Mouse (Mus musculus): Measurements from ENCODE around the gene Nrip2. TPM values are rescaled to one million over a fixed set of nuclear protein-coding genes. Genes with fewer than 3 reads are reported as not detected.

Gene Nrip2
- total and polyA plus RNA-seq, 2 experiments from 2014 or later = 1.6 to 8.2 TPM

DNA sequence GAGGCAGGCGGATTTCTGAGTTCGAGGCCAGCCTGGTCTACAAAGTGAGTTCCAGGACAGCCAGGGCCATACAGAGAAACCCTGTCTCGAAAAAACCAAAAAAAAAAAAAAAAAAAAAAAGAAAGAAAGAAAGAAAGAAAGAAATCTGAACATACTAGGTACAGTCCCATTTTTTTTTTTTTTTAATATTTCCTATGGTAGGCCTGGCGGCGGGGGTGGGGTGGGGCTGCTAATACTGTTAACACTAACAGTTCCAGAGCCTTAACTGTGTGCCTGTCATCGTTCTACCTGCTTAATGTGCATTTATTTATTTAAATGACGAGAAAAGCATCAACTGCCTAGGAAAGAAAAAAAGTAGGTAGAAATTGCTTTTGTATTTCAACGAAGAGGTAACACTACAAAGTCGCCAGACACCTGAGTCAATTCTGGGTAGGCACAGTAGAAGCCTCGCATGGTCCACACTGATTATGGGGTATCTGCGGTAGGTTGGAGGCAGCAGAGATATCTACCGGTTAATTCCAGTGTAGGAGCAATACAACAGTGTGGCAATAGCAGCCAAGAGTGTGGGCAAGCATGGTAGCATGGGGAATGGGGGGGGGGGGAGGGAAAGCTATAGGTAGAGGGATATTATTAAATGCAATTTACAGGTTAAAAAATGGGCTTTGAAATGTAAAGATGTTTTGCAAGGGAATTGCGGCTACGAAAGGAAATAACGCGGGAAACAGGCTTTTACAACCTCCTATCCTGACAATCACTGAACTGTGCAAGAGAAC is 24.6 kb downstream of the Nrip2 start:
- H3K9ac ChIP-seq (replicated peaks; ENCODE audit: low read depth, low read length) = peak overlapping the region; percentile 60
- H3K27me3 ChIP-seq (ENCODE audit: control insufficient read depth, insufficient read depth, low read length) = no peaks in the 10 kb centered on the region
- peak overlapping the region; percentile 93 for H3K27ac ChIP-seq (ENCODE audit: low read depth)
- DNase-seq (ENCODE audit: low spot score) (no peak), ATAC-seq (ENCODE audit: insufficient read depth, low read depth) (no peak)
- 0 out of 2 replicates have a peak, but pooled peaks cover 5% of the 10 kb centered on the region for H3K36me3 ChIP-seq (replicated peaks; ENCODE audit: control insufficient read depth, insufficient read depth, low read length)
- WGBS = 38% methylated on average over 14 of the region's 16 CpGs
- no peaks in the 10 kb centered on the region; the same call in 1 of the 2 replicates for H3K4me1 ChIP-seq (ENCODE audit: control insufficient read depth, insufficient read depth)
- no peaks in the 10 kb centered on the region for H3K9me3 ChIP-seq (replicated peaks; ENCODE audit: control insufficient read depth, low read length)
- peak overlapping the region; percentile 66 for H3K4me2 ChIP-seq (ENCODE audit: low read depth, low read length)
- TF ChIP-seq CTCF (IDR thresholded peaks at IDR 0.05; ENCODE audit: low read depth) (no peak), EP300 (IDR thresholded peaks at IDR 0.05; ENCODE audit: low read depth) (no peak)
- H3K4me3 ChIP-seq (ENCODE audit: low read depth, low read length) = peak overlapping the region; percentile 63

DNA sequence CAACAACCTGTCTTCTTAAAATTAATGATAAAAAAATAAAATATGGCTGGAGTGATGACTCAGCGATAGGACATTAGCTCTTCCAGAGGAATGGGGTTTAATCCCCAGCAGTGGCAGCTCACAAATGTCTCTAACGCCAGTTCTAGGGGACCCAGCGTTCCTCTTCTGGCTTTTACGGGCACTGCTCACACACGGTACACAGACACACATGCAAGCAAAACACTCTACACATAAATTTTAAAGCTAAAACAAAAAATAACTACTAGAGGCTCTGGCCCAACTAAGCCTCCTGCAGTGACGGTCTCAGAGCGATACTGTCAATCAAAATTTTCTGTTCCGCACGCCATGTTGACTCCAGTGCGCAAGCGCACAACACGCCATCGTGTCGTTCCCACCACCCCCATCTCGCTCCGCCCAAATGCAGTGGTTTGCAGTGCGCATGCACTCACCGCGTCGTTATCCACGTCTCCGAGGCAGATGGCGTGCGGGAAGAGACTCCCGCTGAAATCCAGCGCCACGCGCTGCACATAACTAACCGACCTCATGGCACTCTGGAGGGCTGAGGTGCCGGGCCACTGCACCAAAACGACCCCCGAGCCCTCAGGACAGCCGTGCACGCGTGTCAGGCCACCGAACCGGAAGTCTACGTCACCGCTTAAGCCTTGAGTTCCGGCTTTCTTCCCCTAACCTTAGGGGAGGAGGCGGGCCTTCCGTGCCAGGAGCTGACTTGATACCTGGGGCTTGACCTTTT is 25.3 kb downstream of the Nrip2 start, which contains the start of gene Itfg2:
Itfg2 (minus strand) TSS at position 663 of the 751 bp plus-strand sequence.
- 0 out of 2 replicates have a peak, but pooled peaks cover 13% of the 10 kb centered on the region for H3K36me3 ChIP-seq (replicated peaks; ENCODE audit: control insufficient read depth, insufficient read depth, low read length)
- no peaks in the 10 kb centered on the region for H3K9me3 ChIP-seq (replicated peaks; ENCODE audit: control insufficient read depth, low read length)
- H3K9ac ChIP-seq (replicated peaks; ENCODE audit: low read depth, low read length) = peak within 1 kb of the TSS; percentile 60
- H3K4me1 ChIP-seq (ENCODE audit: control insufficient read depth, insufficient read depth) = no peaks in the 10 kb centered on the region; the same call in 1 of the 2 replicates
- peak; percentile 98 for ATAC-seq (ENCODE audit: insufficient read depth, low read depth)
- peak within 1 kb of the TSS; percentile 66 for H3K4me2 ChIP-seq (ENCODE audit: low read depth, low read length)
- TF ChIP-seq EP300 (IDR thresholded peaks at IDR 0.05; ENCODE audit: low read depth) = no peak; the same call in 1 of the 2 replicates
- no peak for TF ChIP-seq CTCF (IDR thresholded peaks at IDR 0.05; ENCODE audit: low read depth)
- WGBS = under 1% methylated on average over 42 of the region's 42 CpGs
- peak within 1 kb of the TSS; percentile 93 for H3K27ac ChIP-seq (ENCODE audit: low read depth)
- H3K4me3 ChIP-seq (ENCODE audit: low read depth, low read length) = peak within 1 kb of the TSS; percentile 63
- peak; percentile 98 for DNase-seq (ENCODE audit: low spot score)
- no peaks in the 10 kb centered on the region for H3K27me3 ChIP-seq (ENCODE audit: control insufficient read depth, insufficient read depth, low read length)

DNA sequence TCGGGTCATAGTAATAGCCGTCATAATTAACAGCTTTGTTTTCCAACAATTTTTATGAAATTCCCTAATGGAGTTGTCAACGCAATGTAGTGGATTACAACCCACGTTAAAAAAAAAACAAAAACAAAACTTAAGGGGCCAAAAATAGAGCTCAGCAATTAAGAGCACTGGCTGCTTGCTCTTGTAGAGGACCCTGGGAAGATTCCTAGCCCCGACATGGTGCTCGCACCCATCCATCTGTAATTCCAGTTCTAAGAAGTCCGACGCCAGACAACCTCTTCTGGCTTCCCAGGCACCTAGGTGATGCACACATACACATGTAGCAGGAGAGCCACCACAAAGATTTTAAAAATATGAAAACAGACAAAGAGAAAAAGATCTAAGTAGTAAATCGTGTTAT is 25.9 kb downstream of the Nrip2 start:
- Histone ChIP-seq H3K4me2 (ENCODE audit: low read depth, low read length) (peak overlapping the region; percentile 66), H3K4me1 (ENCODE audit: control insufficient read depth, insufficient read depth) (no peaks in the 10 kb centered on the region; the same call in 1 of the 2 replicates), H3K27me3 (ENCODE audit: control insufficient read depth, insufficient read depth, low read length) (no peaks in the 10 kb centered on the region), H3K27ac (ENCODE audit: low read depth) (peak overlapping the region; percentile 93), H3K9ac (replicated peaks; ENCODE audit: low read depth, low read length) (peak overlapping the region; percentile 60), H3K9me3 (replicated peaks; ENCODE audit: control insufficient read depth, low read length) (no peaks in the 10 kb centered on the region), H3K36me3 (replicated peaks; ENCODE audit: control insufficient read depth, insufficient read depth, low read length) (peaks cover 16% of the 10 kb centered on the region), H3K4me3 (ENCODE audit: low read depth, low read length) (peak overlapping the region; percentile 63)
- TF ChIP-seq EP300 (IDR thresholded peaks at IDR 0.05; ENCODE audit: low read depth) (no peak), CTCF (IDR thresholded peaks at IDR 0.05; ENCODE audit: low read depth) (no peak)
- DNase-seq (ENCODE audit: low spot score) (no peak), ATAC-seq (ENCODE audit: insufficient read depth, low read depth) (no peak)
- 19% methylated on average over 9 of the region's 9 CpGs for WGBS

DNA sequence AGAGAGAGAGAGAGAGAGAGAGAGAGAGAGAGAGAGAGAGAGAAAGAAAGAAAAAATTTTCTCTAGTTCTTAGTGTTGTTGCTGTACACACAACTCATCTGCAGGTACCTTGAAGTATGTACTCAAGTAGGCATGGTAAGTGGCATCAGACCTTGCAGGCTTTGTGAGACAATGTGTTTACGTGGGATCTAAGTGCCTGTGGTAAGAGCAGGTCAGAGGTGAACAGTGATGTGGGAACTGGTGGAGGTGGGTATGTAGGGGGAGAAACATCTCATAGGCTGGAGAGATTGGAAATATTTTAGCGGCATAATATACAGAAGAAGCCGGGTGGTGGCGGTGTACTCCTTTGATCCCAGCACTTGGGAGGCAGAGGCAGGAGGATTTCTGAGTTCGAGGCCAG is 28.5 kb downstream of the Nrip2 start:
- Histone ChIP-seq H3K27ac (ENCODE audit: low read depth) (no peak overlapping the region), H3K4me2 (ENCODE audit: low read depth, low read length) (no peak overlapping the region), H3K27me3 (ENCODE audit: control insufficient read depth, insufficient read depth, low read length) (no peaks in the 10 kb centered on the region), H3K4me1 (ENCODE audit: control insufficient read depth, insufficient read depth) (peaks cover 7% of the 10 kb centered on the region), H3K9me3 (replicated peaks; ENCODE audit: control insufficient read depth, low read length) (no peaks in the 10 kb centered on the region), H3K4me3 (ENCODE audit: low read depth, low read length) (no peak overlapping the region), H3K9ac (replicated peaks; ENCODE audit: low read depth, low read length) (no peak overlapping the region), H3K36me3 (replicated peaks; ENCODE audit: control insufficient read depth, insufficient read depth, low read length) (peaks cover 41% of the 10 kb centered on the region)
- ATAC-seq (ENCODE audit: insufficient read depth, low read depth) (no peak), DNase-seq (ENCODE audit: low spot score) (no peak)
- 89% methylated on average over 5 of the region's 5 CpGs for WGBS
- no peak for TF ChIP-seq EP300 (IDR thresholded peaks at IDR 0.05; ENCODE audit: low read depth)
- TF ChIP-seq CTCF (IDR thresholded peaks at IDR 0.05; ENCODE audit: low read depth) = no peak

DNA sequence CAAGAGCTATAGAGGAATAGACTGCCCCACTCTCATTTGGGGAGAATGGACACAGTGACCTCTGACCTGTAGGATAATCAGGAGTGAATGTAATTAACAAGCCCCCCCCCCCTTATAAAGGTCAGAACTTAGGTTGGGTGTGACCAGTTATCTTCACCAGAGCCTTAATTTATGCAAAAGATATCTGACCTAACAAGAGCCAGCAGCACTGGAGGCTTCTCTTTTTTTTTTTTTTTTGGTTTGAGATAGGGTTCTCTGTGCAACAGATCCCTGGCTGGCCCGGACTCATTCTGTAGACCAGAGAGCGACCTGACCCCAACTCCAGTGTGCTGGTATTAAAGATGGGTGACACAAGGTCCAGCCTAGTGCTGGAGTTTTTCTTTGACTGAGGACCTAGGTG is 30.2 kb downstream of the Nrip2 start:
- TF ChIP-seq CTCF (IDR thresholded peaks at IDR 0.05; ENCODE audit: low read depth) (no peak), EP300 (IDR thresholded peaks at IDR 0.05; ENCODE audit: low read depth) (no peak)
- Histone ChIP-seq H3K4me1 (ENCODE audit: control insufficient read depth, insufficient read depth) (peaks cover 12% of the 10 kb centered on the region), H3K27me3 (ENCODE audit: control insufficient read depth, insufficient read depth, low read length) (no peaks in the 10 kb centered on the region), H3K4me3 (ENCODE audit: low read depth, low read length) (no peak overlapping the region), H3K4me2 (ENCODE audit: low read depth, low read length) (no peak overlapping the region), H3K9me3 (replicated peaks; ENCODE audit: control insufficient read depth, low read length) (no peaks in the 10 kb centered on the region), H3K36me3 (replicated peaks; ENCODE audit: control insufficient read depth, insufficient read depth, low read length) (peaks cover 58% of the 10 kb centered on the region), H3K9ac (replicated peaks; ENCODE audit: low read depth, low read length) (no peak overlapping the region), H3K27ac (ENCODE audit: low read depth) (no peak overlapping the region)
- WGBS = 95% methylated on average over 2 of the region's 2 CpGs
- DNase-seq (ENCODE audit: low spot score) (no peak), ATAC-seq (ENCODE audit: insufficient read depth, low read depth) (no peak)
